Mouse (Mus musculus) MEL (cell line): ENCODE measurements around the gene Thoc6. TPM values are rescaled to one million over a fixed set of nuclear protein-coding genes. Genes with fewer than 3 reads are reported as not detected.

ENCODE experiments used
- DNase-seq: peaks from one replicate; pipeline ENCODE4 v3.0.0; 2011; ENCODE audit warnings: low read depth, low spot score
- H3K27ac ChIP-seq: 2 replicates; pipeline ENCODE4 v1.5.1; 2012; ENCODE audit warnings: low read depth, mild to moderate bottlenecking, control low read depth, low read length, moderate library complexity; ENCODE audit not compliant: control insufficient read depth
- H3K27me3 ChIP-seq, 2 experiments: fragments of 150-350 bp in 1 of 2; sonication (generic) in 1 of 2; 2 replicates each; pipeline ENCODE4 v1.6.1; 2012; ENCODE audit warnings: low read length in 2 of 2, mild to moderate bottlenecking in 2 of 2, improper control_type of control experiment in 1 of 2, moderate library complexity in 1 of 2; ENCODE audit not compliant: insufficient read depth in 2 of 2, control insufficient read depth in 1 of 2
- H3K36me3 ChIP-seq, 2 experiments: 2 replicates each; pipeline ENCODE4 v1.6.1; 2012 to 2014; ENCODE audit warnings: low read length in 2 of 2, improper control_type of control experiment in 1 of 2, inconsistent platforms in 1 of 2, mild to moderate bottlenecking in 1 of 2; ENCODE audit not compliant: insufficient read depth in 2 of 2, control insufficient read depth in 1 of 2
- H3K4me1 ChIP-seq, 2 experiments: fragments of 150-350 bp in 1 of 2; sonication (generic) in 1 of 2; 2 replicates each; pipeline ENCODE4 v1.6.1; 2012; ENCODE audit warnings: low read length in 2 of 2, improper control_type of control experiment in 1 of 2, mild to moderate bottlenecking in 1 of 2; ENCODE audit not compliant: insufficient read depth in 2 of 2, control insufficient read depth in 1 of 2
- H3K4me3 ChIP-seq, 2 experiments: fragments of 150-350 bp in 1 of 2; sonication (generic) in 1 of 2; 2 replicates each; pipeline ENCODE4 v1.5.1; 2012; ENCODE audit warnings: low read depth in 2 of 2, low read length in 2 of 2, mild to moderate bottlenecking in 2 of 2, moderate library complexity in 2 of 2, control low read depth in 1 of 2, improper control_type of control experiment in 1 of 2; ENCODE audit not compliant: control insufficient read depth in 1 of 2, insufficient read depth in 1 of 2
- H3K79me2 ChIP-seq: 2 replicates; pipeline ENCODE4 v1.6.1; 2012; ENCODE audit warnings: mild to moderate bottlenecking, low read length, moderate library complexity; ENCODE audit not compliant: control insufficient read depth, poor library complexity, insufficient read depth
- H3K9ac ChIP-seq: 2 replicates; pipeline ENCODE4 v1.6.1; 2012; ENCODE audit warnings: low read depth, mild to moderate bottlenecking, control low read depth, low read length, moderate library complexity; ENCODE audit not compliant: control insufficient read depth, poor library complexity, severe bottlenecking
- H3K9me3 ChIP-seq: fragments of 150-350 bp; sonication (generic); replicated peaks from 2 replicates; pipeline ENCODE4 v1.6.1; 2012; ENCODE audit warnings: mild to moderate bottlenecking, low read length, improper control_type of control experiment, moderate library complexity; ENCODE audit not compliant: insufficient read depth
- CHD1 ChIP-seq: IDR thresholded peaks from 2 replicates; pipeline ENCODE4 v1.6.1; 2012; ENCODE audit warnings: low read depth, mild to moderate bottlenecking, inconsistent platforms, low read length, improper control_type of control experiment
- CTCF ChIP-seq, 3 experiments: IDR thresholded peaks in 2 of 3; conservative IDR thresholded peaks in 1 of 3; 2 replicates each; pipeline ENCODE4 v1.5.1; 2011 to 2012; ENCODE audit warnings: low read length in 3 of 3, low read depth in 2 of 3, mild to moderate bottlenecking in 2 of 3, improper control_type of control experiment in 1 of 3, inconsistent platforms in 1 of 3, mixed read lengths in 1 of 3, moderate library complexity in 1 of 3; ENCODE audit not compliant: control insufficient read depth in 1 of 3, insufficient read depth in 1 of 3, poor library complexity in 1 of 3, severe bottlenecking in 1 of 3
- E2F4 ChIP-seq: IDR thresholded peaks from 2 replicates; pipeline ENCODE4 v1.6.1; 2011; ENCODE audit warnings: low read depth, low read length, improper control_type of control experiment, borderline replicate concordance
- ETS1 ChIP-seq: IDR thresholded peaks from 2 replicates; pipeline ENCODE4 v1.6.1; 2012; ENCODE audit warnings: low read depth, mild to moderate bottlenecking, inconsistent platforms, low read length, improper control_type of control experiment, moderate library complexity
- HCFC1 ChIP-seq: IDR thresholded peaks from 2 replicates; pipeline ENCODE4 v1.6.1; 2012; ENCODE audit warnings: low read depth, mild to moderate bottlenecking, inconsistent platforms, low read length, improper control_type of control experiment, moderate library complexity
- RAD21 ChIP-seq: IDR thresholded peaks from 2 replicates; pipeline ENCODE4 v1.6.1; 2011; ENCODE audit warnings: mild to moderate bottlenecking, low read depth, low read length, improper control_type of control experiment
- SMC3 ChIP-seq: IDR thresholded peaks from 2 replicates; pipeline ENCODE4 v1.6.1; 2011; ENCODE audit warnings: low read depth, low read length, improper control_type of control experiment
- TAL1 ChIP-seq: IDR thresholded peaks from 2 replicates; pipeline ENCODE4 v1.6.1; 2012; ENCODE audit warnings: mild to moderate bottlenecking, inconsistent platforms, low read length, moderate library complexity, mixed read lengths
- ZC3H11A ChIP-seq: IDR thresholded peaks from 2 replicates; pipeline ENCODE4 v1.6.1; 2012; ENCODE audit warnings: low read depth, mild to moderate bottlenecking, inconsistent platforms, low read length, improper control_type of control experiment
- ZKSCAN1 ChIP-seq: IDR thresholded peaks from 2 replicates; pipeline ENCODE4 v1.6.1; 2012; ENCODE audit warnings: low read depth, mild to moderate bottlenecking, inconsistent platforms, low read length, improper control_type of control experiment, moderate library complexity
- polyA plus RNA-seq, 2 experiments: library from polyadenylated mRNA; stranded (reverse) in 1 of 2; unstranded in 1 of 2; fragments of >175 nt in 1 of 2; fragments of >200 nt in 1 of 2; gene quantifications; 2 replicates each; pipeline versions ENCODE4 v1.2.1 to v1.2.4; 2012; ENCODE audit warnings: low replicate concordance in 2 of 2, low read depth in 1 of 2; ENCODE audit not compliant: insufficient read length in 2 of 2, insufficient read depth in 1 of 2, missing spikeins in 1 of 2
- total RNA-seq: library from RNA; depleted of rRNA; stranded (reverse); fragments of 300-350 nt; gene quantifications from 2 replicates; pipeline ENCODE4 v1.2.3, GENCODE M21; 2012

The Thoc6 gene
- total and polyA plus RNA-seq, 3 experiments = 26.4 to 62.9 TPM; not detected in 1

GRCm38 (mm10) chr17:23664556-23665021, 9.1 kb downstream of the Thoc6 start (continued):
- TF ChIP-seq ZC3H11A = no peak
- no peak for TF ChIP-seq CHD1
- TF ChIP-seq HCFC1 = no peak
- no peak for TF ChIP-seq ZKSCAN1
- TF ChIP-seq ETS1 = no peak
- TF ChIP-seq TAL1 = no peak
- no peak for TF ChIP-seq E2F4

- Histone ChIP-seq H3K4me1 (peaks cover 0 to 4% of the 10 kb centered on the region in 2 experiments; a peak in 2 of 4 replicates), H3K9me3 (no peaks in the 10 kb centered on the region), H3K9ac (no peak overlapping the region), H3K27me3 (no peaks in the 10 kb centered on the region; a peak in 1 of 4 replicates), H3K79me2 (no peaks in the 10 kb centered on the region), H3K36me3 (no peaks in the 10 kb centered on the region), H3K4me3 (no peak overlapping the region), H3K27ac (no peak overlapping the region)
- peak; percentile 32 for DNase-seq
- peak; percentile 20 for TF ChIP-seq RAD21
- TF ChIP-seq CTCF (IDR thresholded peaks at IDR 0.05 in 2 of 3, conservative IDR thresholded peaks at IDR 0.05 in 1 of 3; ENCODE audit: control insufficient read depth in 1 of 3, insufficient read depth in 1 of 3, low read depth in 2 of 3, low read length in 3 of 3, poor library complexity in 1 of 3, severe bottlenecking in 1 of 3) = peak; percentile 68 to 82 (median 71)
- peak; percentile 61 for TF ChIP-seq SMC3
- TF ChIP-seq ZC3H11A = peak; percentile 16; the same call in 1 of the 2 replicates
- no peak for TF ChIP-seq E2F4
These were observed 12.2 kb downstream of the Thoc6 start for GRCm38 (mm10) chr17:23661526-23661925.

- H3K9me3 ChIP-seq = no peaks in the 10 kb centered on the region
- no peaks in the 10 kb centered on the region for H3K36me3 ChIP-seq
- peaks cover 0 to 4% of the 10 kb centered on the region in 2 experiments; a peak in 2 of 4 replicates for H3K4me1 ChIP-seq
- no peaks in the 10 kb centered on the region for H3K79me2 ChIP-seq
- no peak overlapping the region for H3K4me3 ChIP-seq
- no peak overlapping the region for H3K27ac ChIP-seq
- DNase-seq = no peak
- H3K27me3 ChIP-seq = no peaks in the 10 kb centered on the region; a peak in 2 of 4 replicates
- H3K9ac ChIP-seq = no peak overlapping the region
- no peak for TF ChIP-seq CTCF (IDR thresholded peaks at IDR 0.05 in 2 of 3, conservative IDR thresholded peaks at IDR 0.05 in 1 of 3; ENCODE audit: control insufficient read depth in 1 of 3, insufficient read depth in 1 of 3, low read depth in 2 of 3, low read length in 3 of 3, poor library complexity in 1 of 3, severe bottlenecking in 1 of 3)
- TF ChIP-seq, all 39 proteins: peak for 0
These were observed 12.8 kb downstream of the Thoc6 start for GRCm38 (mm10) chr17:23660876-23661200.
